Mouse (Mus musculus): Measurements from ENCODE around the gene Hes1. TPM values are rescaled to one million over a fixed set of nuclear protein-coding genes. Genes with fewer than 3 reads are reported as not detected.

The Hes1 gene
- polyA plus RNA-seq, 1 experiment = 41.0 TPM

DNA sequence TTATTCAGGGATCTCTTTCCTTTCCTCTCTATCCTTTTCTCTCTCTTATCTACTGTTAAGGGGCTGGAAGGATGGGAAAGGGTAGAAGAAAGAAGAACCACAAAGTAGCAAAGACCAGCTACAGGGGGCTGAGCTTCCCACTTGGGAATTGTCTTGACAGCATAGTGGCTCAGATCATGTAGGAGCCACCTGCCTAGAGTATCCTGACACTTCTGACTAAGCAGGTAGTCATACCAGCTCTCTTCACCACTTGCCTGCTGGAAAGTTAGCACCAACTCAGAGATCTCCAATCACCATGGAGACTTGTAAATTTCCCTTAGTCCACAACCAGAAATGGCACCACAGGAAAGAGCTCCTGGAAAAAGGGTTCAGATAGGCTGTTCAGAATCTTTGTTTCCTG is 46.9 kb downstream of the Hes1 start:
- no peak overlapping the region for H3K9ac ChIP-seq (ENCODE audit: low read depth, poor library complexity, severe bottlenecking)

DNA sequence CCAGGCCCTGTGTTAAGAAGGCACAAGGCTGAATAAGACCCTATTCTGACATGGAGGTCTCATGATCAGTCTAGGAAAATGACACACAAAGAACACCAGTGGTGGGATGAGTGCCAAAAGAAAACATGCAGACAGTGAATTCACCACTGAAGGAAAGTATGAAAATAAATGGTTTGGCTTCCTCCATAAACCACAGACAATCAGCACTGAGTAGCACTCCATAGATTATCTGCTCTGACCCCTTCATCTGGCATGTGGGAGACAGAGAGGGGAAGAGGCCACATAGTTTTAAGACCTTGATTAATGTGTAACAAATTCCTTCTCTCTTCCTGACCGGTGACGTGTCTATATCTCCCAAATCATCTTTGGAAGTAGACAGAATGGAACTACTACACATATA is 47.4 kb downstream of the Hes1 start:
- H3K9me3 ChIP-seq (replicated peaks; ENCODE audit: control insufficient read depth, insufficient read depth, low read length, poor library complexity, severe bottlenecking) = peaks cover 19% of the 10 kb centered on the region
- H3K4me3 ChIP-seq (ENCODE audit: low read depth, low read length) = no peak overlapping the region
- TF ChIP-seq CTCF (IDR thresholded peaks at IDR 0.05; ENCODE audit: low read depth, low read length) (no peak), EP300 (IDR thresholded peaks at IDR 0.05; ENCODE audit: insufficient read depth, low read depth, low read length) (no peak), POLR2A (IDR thresholded peaks at IDR 0.05; ENCODE audit: insufficient read depth, low read length) (no peak)
- H3K4me1 ChIP-seq (ENCODE audit: control insufficient read depth, insufficient read depth, low read length) = peaks cover 6% of the 10 kb centered on the region
- no peak overlapping the region for H3K9ac ChIP-seq (ENCODE audit: low read depth, poor library complexity, severe bottlenecking)
- no peak overlapping the region for H3K27ac ChIP-seq (ENCODE audit: insufficient read depth, low read length)
- no peaks in the 10 kb centered on the region for H3K36me3 ChIP-seq (ENCODE audit: control insufficient read depth, insufficient read depth, low read length, poor library complexity, severe bottlenecking)
- no peaks in the 10 kb centered on the region for H3K27me3 ChIP-seq (ENCODE audit: control insufficient read depth, insufficient read depth, low read length, poor library complexity, severe bottlenecking)

More for the DNA sequence above, 46.9 kb downstream of the Hes1 start:
- H3K4me1 ChIP-seq (ENCODE audit: control insufficient read depth, insufficient read depth, low read length) = peaks cover 6% of the 10 kb centered on the region
- peaks cover 19% of the 10 kb centered on the region for H3K9me3 ChIP-seq (replicated peaks; ENCODE audit: control insufficient read depth, insufficient read depth, low read length, poor library complexity, severe bottlenecking)
- TF ChIP-seq POLR2A (IDR thresholded peaks at IDR 0.05; ENCODE audit: insufficient read depth, low read length) (no peak), CTCF (IDR thresholded peaks at IDR 0.05; ENCODE audit: low read depth, low read length) (no peak), EP300 (IDR thresholded peaks at IDR 0.05; ENCODE audit: insufficient read depth, low read depth, low read length) (no peak)
- no peak overlapping the region for H3K27ac ChIP-seq (ENCODE audit: insufficient read depth, low read length)
- H3K36me3 ChIP-seq (ENCODE audit: control insufficient read depth, insufficient read depth, low read length, poor library complexity, severe bottlenecking) = no peaks in the 10 kb centered on the region
- H3K4me3 ChIP-seq (ENCODE audit: low read depth, low read length) = no peak overlapping the region
- H3K27me3 ChIP-seq (ENCODE audit: control insufficient read depth, insufficient read depth, low read length, poor library complexity, severe bottlenecking) = no peaks in the 10 kb centered on the region

GRCm38 (mm10) chr16:30113170-30113569 is 49.0 kb downstream of the Hes1 start:
- no peak overlapping the region for H3K4me3 ChIP-seq (ENCODE audit: low read depth, low read length)
- no peak overlapping the region for H3K27ac ChIP-seq (ENCODE audit: insufficient read depth, low read length)
- H3K36me3 ChIP-seq (ENCODE audit: control insufficient read depth, insufficient read depth, low read length, poor library complexity, severe bottlenecking) = no peaks in the 10 kb centered on the region
- H3K27me3 ChIP-seq (ENCODE audit: control insufficient read depth, insufficient read depth, low read length, poor library complexity, severe bottlenecking) = no peaks in the 10 kb centered on the region
- H3K4me1 ChIP-seq (ENCODE audit: control insufficient read depth, insufficient read depth, low read length) = peaks cover 6% of the 10 kb centered on the region
- H3K9ac ChIP-seq (ENCODE audit: low read depth, poor library complexity, severe bottlenecking) = no peak overlapping the region
- TF ChIP-seq POLR2A (IDR thresholded peaks at IDR 0.05; ENCODE audit: insufficient read depth, low read length) (no peak), CTCF (IDR thresholded peaks at IDR 0.05; ENCODE audit: low read depth, low read length) (no peak), EP300 (IDR thresholded peaks at IDR 0.05; ENCODE audit: insufficient read depth, low read depth, low read length) (no peak)
- H3K9me3 ChIP-seq (replicated peaks; ENCODE audit: control insufficient read depth, insufficient read depth, low read length, poor library complexity, severe bottlenecking) = peaks cover 19% of the 10 kb centered on the region

GRCm38 (mm10) chr16:30113800-30114199 is 49.6 kb downstream of the Hes1 start:
- no peaks in the 10 kb centered on the region for H3K27me3 ChIP-seq (ENCODE audit: control insufficient read depth, insufficient read depth, low read length, poor library complexity, severe bottlenecking)
- no peak overlapping the region for H3K9ac ChIP-seq (ENCODE audit: low read depth, poor library complexity, severe bottlenecking)
- H3K27ac ChIP-seq (ENCODE audit: insufficient read depth, low read length) = no peak overlapping the region
- no peak overlapping the region for H3K4me3 ChIP-seq (ENCODE audit: low read depth, low read length)
- H3K36me3 ChIP-seq (ENCODE audit: control insufficient read depth, insufficient read depth, low read length, poor library complexity, severe bottlenecking) = no peaks in the 10 kb centered on the region
- TF ChIP-seq POLR2A (IDR thresholded peaks at IDR 0.05; ENCODE audit: insufficient read depth, low read length) (no peak), CTCF (IDR thresholded peaks at IDR 0.05; ENCODE audit: low read depth, low read length) (no peak), EP300 (IDR thresholded peaks at IDR 0.05; ENCODE audit: insufficient read depth, low read depth, low read length) (no peak)
- peaks cover 6% of the 10 kb centered on the region for H3K4me1 ChIP-seq (ENCODE audit: control insufficient read depth, insufficient read depth, low read length)
- H3K9me3 ChIP-seq (replicated peaks; ENCODE audit: control insufficient read depth, insufficient read depth, low read length, poor library complexity, severe bottlenecking) = peaks cover 14% of the 10 kb centered on the region

DNA sequence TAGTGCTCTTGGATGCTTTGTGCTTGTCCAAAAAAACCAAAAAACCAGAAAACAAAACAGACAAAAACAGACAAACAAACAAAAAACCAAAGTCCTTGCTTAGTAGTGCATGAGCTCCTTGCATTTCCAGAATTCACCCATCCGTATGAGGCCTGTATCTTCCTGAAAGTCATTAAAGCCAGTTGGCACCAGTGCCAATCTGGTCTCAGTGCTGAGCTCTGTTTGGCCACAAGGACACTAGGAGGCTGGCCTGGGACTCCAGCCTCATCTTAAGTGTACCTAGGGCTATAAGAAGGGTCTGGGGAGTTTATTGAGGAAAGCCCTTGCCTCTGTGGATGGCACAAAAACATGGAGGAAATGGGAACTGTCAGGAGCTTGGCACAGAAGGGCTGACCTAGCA is 50.3 kb downstream of the Hes1 start:
- no peak overlapping the region for H3K9ac ChIP-seq (ENCODE audit: low read depth, poor library complexity, severe bottlenecking)
- peaks cover 8% of the 10 kb centered on the region for H3K9me3 ChIP-seq (replicated peaks; ENCODE audit: control insufficient read depth, insufficient read depth, low read length, poor library complexity, severe bottlenecking)
- H3K36me3 ChIP-seq (ENCODE audit: control insufficient read depth, insufficient read depth, low read length, poor library complexity, severe bottlenecking) = no peaks in the 10 kb centered on the region
- no peaks in the 10 kb centered on the region for H3K27me3 ChIP-seq (ENCODE audit: control insufficient read depth, insufficient read depth, low read length, poor library complexity, severe bottlenecking)
- H3K4me1 ChIP-seq (ENCODE audit: control insufficient read depth, insufficient read depth, low read length) = peaks cover 6% of the 10 kb centered on the region
- no peak overlapping the region for H3K27ac ChIP-seq (ENCODE audit: insufficient read depth, low read length)
- TF ChIP-seq POLR2A (IDR thresholded peaks at IDR 0.05; ENCODE audit: insufficient read depth, low read length) (no peak), EP300 (IDR thresholded peaks at IDR 0.05; ENCODE audit: insufficient read depth, low read depth, low read length) (no peak), CTCF (IDR thresholded peaks at IDR 0.05; ENCODE audit: low read depth, low read length) (no peak)
- no peak overlapping the region for H3K4me3 ChIP-seq (ENCODE audit: low read depth, low read length)

Other genes starting within 250 kb of the Hes1 start
- gene Cpn2, start 203.1 kb downstream of the Hes1 start, polyA plus RNA-seq (2011; ENCODE audit: insufficient read depth, insufficient read length, low read depth, missing spikeins) = not detected in 2 replicates
- gene Lrrc15, start 218.9 kb downstream of the Hes1 start, polyA plus RNA-seq (2011; ENCODE audit: insufficient read depth, insufficient read length, low read depth, missing spikeins) = 1.5 and 2.1 TPM in 2 replicates
- gene Gp5, start 246.4 kb downstream of the Hes1 start, polyA plus RNA-seq (2011; ENCODE audit: insufficient read depth, insufficient read length, low read depth, missing spikeins) = 0.36 TPM in 1 of 2 replicates, not detected in the other

All from ES-Bruce4 (cell line).